Mouse (Mus musculus): ENCODE results near the gene Vac14. TPM values are rescaled to one million over a fixed set of nuclear protein-coding genes. Genes with fewer than 3 reads are reported as not detected.

The Vac14 gene
- polyA plus RNA-seq, 1 experiment from 2014 or later, result 33.6 TPM

DNA sequence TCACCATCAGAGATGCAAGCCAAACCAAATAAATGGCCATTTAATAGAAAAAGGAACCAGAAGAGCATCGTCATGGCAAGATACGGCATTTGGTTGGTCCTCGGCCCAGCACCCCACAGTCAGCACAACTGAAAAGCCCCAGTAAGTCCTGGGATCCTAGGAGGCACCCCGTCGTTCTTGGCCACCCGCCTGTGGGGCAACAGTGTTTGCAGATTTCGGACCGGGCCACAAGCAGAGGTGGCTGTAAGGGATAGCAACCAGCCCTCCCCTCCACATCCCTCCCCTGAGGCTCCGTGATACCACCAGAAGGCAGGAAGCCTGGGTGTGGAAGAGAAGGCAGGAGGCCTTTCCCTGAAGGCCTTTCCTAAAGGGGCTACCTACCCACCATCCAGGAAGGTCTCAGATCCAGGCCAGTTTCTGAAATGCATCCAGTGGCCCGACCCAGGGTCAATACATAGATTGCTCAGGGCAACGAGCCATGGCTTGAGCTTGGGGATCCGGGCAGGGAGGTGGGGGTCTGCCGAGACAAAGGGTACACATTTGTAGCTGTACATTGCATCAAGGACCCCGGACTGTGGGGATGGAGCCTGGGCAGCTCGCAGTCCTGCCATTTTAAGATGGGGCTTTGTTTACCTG is 123.5 kb downstream of the Vac14 start:
- Histone ChIP-seq H3K4me1 (replicated peaks) (no peaks in the 10 kb centered on the region), H3K36me3 (peaks cover 29% of the 10 kb centered on the region), H3K27ac (replicated peaks) (no peak overlapping the region), H3K9ac (no peak overlapping the region), H3K4me3 (no peak overlapping the region), H3K9me3 (no peaks in the 10 kb centered on the region), H3K27me3 (no peaks in the 10 kb centered on the region), H3K4me2 (no peak overlapping the region)
- 78% methylated on average over 15 of the region's 15 CpGs for WGBS
- ATAC-seq (ENCODE audit: low FRiP score, low read depth), result no peak

DNA sequence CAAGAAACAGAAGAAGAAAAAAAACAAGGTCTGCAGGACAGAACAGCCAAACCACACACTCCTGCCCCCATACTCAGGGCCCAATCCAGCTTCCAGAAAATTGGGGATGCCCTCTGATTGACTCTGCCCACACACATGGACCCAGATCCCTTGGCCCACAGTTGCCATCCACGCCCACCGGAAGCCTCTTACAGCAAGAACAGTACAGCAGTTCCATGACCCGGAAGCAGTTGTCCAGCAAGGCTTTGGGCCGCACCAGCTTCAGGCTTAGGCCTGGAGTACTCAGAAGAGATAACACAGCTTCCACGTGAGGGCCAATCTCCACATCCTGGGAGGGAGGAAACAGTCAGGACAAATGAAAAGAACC is 124.0 kb downstream of the Vac14 start:
- H3K27ac ChIP-seq (replicated peaks), result no peak overlapping the region
- no peaks in the 10 kb centered on the region for H3K27me3 ChIP-seq
- no peaks in the 10 kb centered on the region for H3K9me3 ChIP-seq
- WGBS, result 90% methylated on average over 5 of the region's 5 CpGs
- no peak for ATAC-seq (ENCODE audit: low FRiP score, low read depth)
- H3K4me2 ChIP-seq, result no peak overlapping the region
- H3K9ac ChIP-seq, result no peak overlapping the region
- no peak overlapping the region for H3K4me3 ChIP-seq
- no peaks in the 10 kb centered on the region for H3K4me1 ChIP-seq (replicated peaks)
- peaks cover 25% of the 10 kb centered on the region for H3K36me3 ChIP-seq

DNA sequence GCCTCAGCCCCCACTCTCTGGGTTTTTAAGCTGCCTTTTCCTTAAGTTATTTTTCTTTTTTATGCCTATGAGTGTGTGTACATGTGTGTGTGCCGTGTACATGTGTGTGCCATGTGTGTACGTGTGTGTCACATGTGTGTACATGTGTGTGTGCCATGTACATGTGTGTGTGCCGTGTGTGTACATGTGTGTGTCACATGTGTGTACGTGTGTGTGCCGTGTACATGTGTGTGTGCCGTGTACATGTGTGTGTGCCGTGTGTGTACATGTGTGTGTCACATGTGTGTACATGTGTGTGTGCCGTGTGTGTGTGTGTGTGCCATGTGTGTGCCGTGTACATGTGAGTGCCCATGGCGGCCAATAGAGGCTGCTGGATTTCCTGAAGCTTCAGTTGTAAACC is 126.8 kb downstream of the Vac14 start:
- no peaks in the 10 kb centered on the region for H3K9me3 ChIP-seq
- no peak overlapping the region for H3K4me3 ChIP-seq
- H3K9ac ChIP-seq, result no peak overlapping the region
- no peaks in the 10 kb centered on the region for H3K4me1 ChIP-seq (replicated peaks)
- 91% methylated on average over 10 of the region's 10 CpGs for WGBS
- ATAC-seq (ENCODE audit: low FRiP score, low read depth), result no peak
- H3K36me3 ChIP-seq, result no peaks in the 10 kb centered on the region
- H3K27me3 ChIP-seq, result no peaks in the 10 kb centered on the region
- no peak overlapping the region for H3K27ac ChIP-seq (replicated peaks)
- H3K4me2 ChIP-seq, result no peak overlapping the region

DNA sequence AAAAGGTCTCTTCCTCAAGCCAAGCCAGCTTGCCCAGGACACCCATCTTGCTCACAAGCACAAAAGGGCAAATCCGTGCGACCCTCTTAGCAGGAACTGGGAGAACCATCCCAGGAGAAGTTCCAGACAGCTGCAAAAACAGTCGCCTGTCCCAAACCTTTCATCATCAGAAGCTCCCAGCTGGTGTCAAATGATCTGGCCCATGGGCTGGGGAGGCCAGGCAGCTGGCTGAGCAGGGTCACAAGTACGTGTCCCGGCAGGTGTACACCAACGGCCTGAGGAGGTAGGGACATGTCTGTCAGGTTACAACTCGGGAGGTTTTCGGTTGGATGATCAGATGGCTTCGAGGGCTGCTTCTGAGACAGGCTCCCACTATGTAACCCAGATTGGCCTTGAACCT is 128.3 kb downstream of the Vac14 start:
- Histone ChIP-seq H3K9ac (no peak overlapping the region), H3K36me3 (no peaks in the 10 kb centered on the region), H3K4me1 (replicated peaks) (no peaks in the 10 kb centered on the region), H3K27me3 (no peaks in the 10 kb centered on the region), H3K9me3 (no peaks in the 10 kb centered on the region), H3K4me3 (no peak overlapping the region), H3K27ac (replicated peaks) (no peak overlapping the region), H3K4me2 (no peak overlapping the region)
- 73% methylated on average over 9 of the region's 9 CpGs for WGBS
- ATAC-seq (ENCODE audit: low FRiP score, low read depth), result no peak

DNA sequence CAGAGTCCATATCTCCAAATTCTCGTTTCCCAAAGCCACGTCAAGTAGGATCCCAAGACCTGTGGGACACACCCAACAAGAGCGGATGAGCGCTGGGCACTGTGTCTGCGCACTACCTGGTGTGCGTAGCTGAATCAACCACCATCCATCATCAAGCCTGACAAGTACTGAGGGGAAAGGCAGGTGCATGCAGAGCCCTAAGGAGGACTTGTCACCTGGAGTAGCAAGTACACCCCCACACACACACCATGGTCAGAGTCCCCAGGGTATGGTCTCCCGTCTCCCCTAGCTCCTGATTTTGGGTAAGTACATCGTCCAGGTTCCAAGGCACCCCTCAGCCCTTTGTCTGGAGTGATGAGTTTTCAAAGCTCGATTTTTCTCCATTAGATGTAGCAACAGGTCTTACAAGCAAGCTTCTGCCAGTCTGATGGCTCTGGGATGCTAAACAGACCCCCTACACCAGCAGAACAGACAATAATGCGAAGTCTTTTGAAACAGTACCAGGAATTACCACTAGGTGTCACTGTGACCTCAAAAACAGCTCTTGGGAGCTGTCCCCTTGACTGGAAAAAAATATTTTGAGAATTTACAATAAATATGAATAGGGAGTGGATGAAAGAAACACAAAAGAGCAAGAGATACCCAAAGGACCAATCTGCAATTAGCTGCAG is 131.2 kb downstream of the Vac14 start:
- H3K4me1 ChIP-seq (replicated peaks), result 0 out of 2 replicates have a peak, but pooled peaks cover under 1% of the 10 kb centered on the region

DNA sequence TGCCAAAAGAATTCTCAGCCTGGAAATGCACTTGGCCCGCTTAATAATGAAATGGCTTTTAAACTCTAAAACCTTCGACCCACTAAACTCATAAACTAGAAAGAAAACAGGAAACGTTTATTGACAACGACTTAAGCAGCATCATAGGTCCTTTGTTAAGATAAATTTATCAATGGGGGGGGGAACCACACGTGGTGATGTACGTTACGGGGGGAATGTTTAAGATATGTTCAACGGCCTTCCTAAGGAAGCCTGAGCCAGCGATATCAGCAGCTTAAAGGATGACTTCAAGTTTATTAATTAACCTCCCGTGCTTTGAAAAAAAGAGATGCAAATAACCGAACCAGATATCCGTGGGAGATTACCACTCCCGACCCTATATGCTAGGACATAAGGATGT is 131.9 kb downstream of the Vac14 start:
- Histone ChIP-seq H3K36me3 (no peaks in the 10 kb centered on the region), H3K4me2 (no peak overlapping the region), H3K27ac (replicated peaks) (no peak overlapping the region), H3K9me3 (no peaks in the 10 kb centered on the region), H3K4me1 (replicated peaks) (0 out of 2 replicates have a peak, but pooled peaks cover 6% of the 10 kb centered on the region), H3K27me3 (no peaks in the 10 kb centered on the region), H3K4me3 (no peak overlapping the region), H3K9ac (no peak overlapping the region)
- no peak for ATAC-seq (ENCODE audit: low FRiP score, low read depth)
- WGBS, result 36% methylated on average over 13 of the region's 13 CpGs

More for the DNA sequence above, 131.2 kb downstream of the Vac14 start:
- Histone ChIP-seq H3K4me3 (no peak overlapping the region), H3K9me3 (no peaks in the 10 kb centered on the region), H3K27ac (replicated peaks) (no peak overlapping the region), H3K4me2 (no peak overlapping the region), H3K27me3 (no peaks in the 10 kb centered on the region), H3K36me3 (no peaks in the 10 kb centered on the region), H3K9ac (no peak overlapping the region)
- ATAC-seq (ENCODE audit: low FRiP score, low read depth), result peak; percentile 60
- 59% methylated on average over 10 of the region's 10 CpGs for WGBS

DNA sequence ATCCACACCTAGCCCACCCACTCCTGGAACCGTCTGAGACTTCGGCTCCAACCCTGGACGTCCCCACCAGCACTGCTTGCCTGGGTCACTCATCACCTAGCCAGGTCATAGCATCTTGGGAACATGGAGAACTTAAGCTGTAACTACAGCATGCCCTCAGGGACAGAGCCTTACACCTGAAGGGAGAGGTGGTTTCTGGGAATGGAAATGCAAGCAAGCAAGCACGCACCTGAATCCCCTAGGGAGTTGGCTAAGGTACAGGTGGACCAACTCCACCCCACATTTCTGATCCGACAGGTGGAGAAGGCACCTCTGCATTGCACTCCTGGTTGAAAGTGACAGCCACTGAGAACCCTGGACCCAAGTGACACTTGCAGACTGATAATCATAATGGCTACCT is 133.1 kb downstream of the Vac14 start:
- Histone ChIP-seq H3K4me3 (no peak overlapping the region), H3K9me3 (no peaks in the 10 kb centered on the region), H3K4me2 (no peak overlapping the region), H3K27ac (replicated peaks) (no peak overlapping the region), H3K4me1 (replicated peaks) (0 out of 2 replicates have a peak, but pooled peaks cover 7% of the 10 kb centered on the region), H3K9ac (no peak overlapping the region), H3K27me3 (no peaks in the 10 kb centered on the region), H3K36me3 (no peaks in the 10 kb centered on the region)
- no peak for ATAC-seq (ENCODE audit: low FRiP score, low read depth)
- 87% methylated on average over 5 of the region's 5 CpGs for WGBS

DNA sequence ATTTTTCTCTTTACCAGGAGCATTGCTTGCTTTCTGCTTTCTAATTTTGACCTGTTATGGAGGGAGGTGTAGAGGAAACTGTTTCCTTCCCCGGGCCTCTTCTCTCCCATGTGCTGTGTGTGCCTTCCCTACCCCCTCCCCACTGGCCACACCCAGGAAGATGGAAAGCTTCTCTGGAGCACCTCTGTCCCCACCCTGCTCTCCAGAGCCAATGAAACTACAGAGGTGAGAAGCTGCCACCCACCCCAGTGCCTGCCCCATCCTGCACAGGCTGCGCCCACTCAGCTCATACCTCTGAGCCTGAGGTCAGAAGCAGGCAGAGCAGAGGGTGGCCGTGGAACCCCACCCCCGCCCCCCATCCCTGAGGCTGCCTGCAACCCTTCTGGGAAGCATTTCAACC is 136.3 kb downstream of the Vac14 start:
- Histone ChIP-seq H3K27me3 (no peaks in the 10 kb centered on the region), H3K9me3 (no peaks in the 10 kb centered on the region), H3K4me2 (no peak overlapping the region), H3K4me3 (no peak overlapping the region), H3K36me3 (no peaks in the 10 kb centered on the region), H3K4me1 (replicated peaks) (0 out of 2 replicates have a peak, but pooled peaks cover 7% of the 10 kb centered on the region), H3K9ac (no peak overlapping the region), H3K27ac (replicated peaks) (no peak overlapping the region)
- 70% methylated on average over 4 of the region's 4 CpGs for WGBS
- ATAC-seq (ENCODE audit: low FRiP score, low read depth), result 0 out of 2 replicates have a peak, but pooled peaks have one; percentile 36

DNA sequence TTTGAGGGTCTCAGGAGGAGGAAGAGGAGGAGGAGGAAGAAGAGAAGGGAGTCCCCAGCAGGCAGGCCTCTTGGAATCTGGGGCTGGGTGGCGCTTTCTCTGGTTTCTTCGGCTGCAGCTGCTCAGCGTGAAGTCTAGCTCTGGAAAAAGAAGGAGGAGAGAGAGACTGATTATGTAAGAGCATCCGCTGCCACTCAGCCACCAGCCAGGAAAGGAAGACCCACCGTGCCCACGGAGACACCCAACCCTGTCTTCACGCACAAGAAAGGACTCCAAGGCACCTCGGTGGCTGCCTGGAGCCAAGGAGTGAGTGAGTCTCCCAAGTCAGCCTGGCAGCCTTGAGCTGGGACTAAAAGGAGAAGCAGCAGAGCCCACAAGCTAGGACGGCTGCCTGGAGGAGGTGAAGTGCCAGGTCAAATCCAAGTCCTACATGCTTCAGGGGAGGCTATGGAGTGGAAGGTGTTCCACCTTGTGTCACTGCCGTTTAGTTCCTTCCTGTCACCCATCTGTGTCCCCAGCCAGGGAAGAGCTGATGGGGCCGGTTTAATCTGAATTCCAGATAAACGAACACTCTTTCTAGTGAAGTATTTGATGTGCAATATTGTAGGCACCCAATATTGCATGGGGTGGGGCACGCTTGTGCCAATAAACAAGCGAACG is 137.3 kb downstream of the Vac14 start:
- H3K27ac ChIP-seq (replicated peaks), result no peak overlapping the region
- no peaks in the 10 kb centered on the region for H3K9me3 ChIP-seq
- H3K4me1 ChIP-seq (replicated peaks), result 0 out of 2 replicates have a peak, but pooled peaks cover 7% of the 10 kb centered on the region
- no peak overlapping the region for H3K4me3 ChIP-seq
- H3K36me3 ChIP-seq, result no peaks in the 10 kb centered on the region
- WGBS, result 58% methylated on average over 15 of the region's 15 CpGs
- H3K27me3 ChIP-seq, result no peaks in the 10 kb centered on the region
- H3K9ac ChIP-seq, result no peak overlapping the region
- ATAC-seq (ENCODE audit: low FRiP score, low read depth), result no peak
- no peak overlapping the region for H3K4me2 ChIP-seq

DNA sequence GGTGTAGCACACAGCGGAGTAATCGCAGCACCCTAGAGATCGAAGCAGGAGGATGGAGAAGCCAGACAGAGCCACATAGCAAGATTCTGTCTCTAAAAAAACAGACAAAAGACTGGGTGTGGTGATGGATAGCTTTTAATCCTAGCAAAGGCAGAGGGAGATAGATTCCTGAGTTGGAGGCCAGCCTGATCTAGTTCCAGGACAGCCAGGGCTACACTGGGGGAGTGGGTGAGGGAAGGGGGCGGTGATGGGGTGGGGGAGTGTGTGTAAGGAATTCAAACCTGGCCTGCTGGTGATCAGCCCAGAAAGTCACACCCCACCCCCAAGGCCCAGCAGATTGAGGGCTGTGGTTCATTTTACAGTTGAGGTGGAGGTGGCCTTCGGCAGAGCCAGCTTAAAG is 137.8 kb downstream of the Vac14 start:
- 0 out of 2 replicates have a peak, but pooled peaks cover 7% of the 10 kb centered on the region for H3K4me1 ChIP-seq (replicated peaks)
- no peak for ATAC-seq (ENCODE audit: low FRiP score, low read depth)
- WGBS, result 90% methylated on average over 5 of the region's 5 CpGs

DNA sequence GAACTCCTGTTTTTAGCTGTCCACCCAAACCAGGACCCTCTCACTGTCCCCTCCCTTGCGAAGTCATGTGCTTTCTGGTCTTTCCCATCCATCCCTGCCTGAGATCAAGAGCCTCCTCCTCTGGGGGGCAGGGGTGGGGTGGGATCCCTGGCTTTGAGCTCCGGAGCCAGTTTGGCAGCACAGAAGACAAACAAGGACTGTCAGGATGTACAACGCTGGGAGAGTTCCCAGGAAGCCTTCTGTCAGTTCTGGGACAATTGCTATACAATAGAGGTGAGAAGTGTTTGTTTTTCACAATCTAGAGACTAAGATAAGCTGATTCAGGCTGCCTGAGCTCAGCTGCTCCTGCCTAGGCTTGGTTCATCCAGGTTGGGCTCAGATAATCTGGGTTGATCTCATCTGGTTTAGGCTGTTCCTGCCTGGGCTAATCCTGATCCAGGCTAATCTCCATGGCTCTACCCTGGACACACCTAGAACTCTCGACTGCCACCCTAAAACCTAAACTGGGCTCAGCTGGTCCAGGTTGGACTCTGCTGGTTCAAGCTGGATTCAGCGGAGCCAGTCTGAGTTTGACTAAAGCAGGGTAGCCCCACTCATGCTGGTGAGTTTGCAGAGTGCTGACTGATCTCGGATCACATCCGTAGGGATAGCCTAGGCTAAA is 142.0 kb downstream of the Vac14 start:
- WGBS, result 70% methylated on average over 7 of the region's 7 CpGs
- H3K27me3 ChIP-seq, result no peaks in the 10 kb centered on the region
- ATAC-seq (ENCODE audit: low FRiP score, low read depth), result no peak
- no peak overlapping the region for H3K4me2 ChIP-seq
- no peak overlapping the region for H3K4me3 ChIP-seq
- H3K9ac ChIP-seq, result no peak overlapping the region
- H3K9me3 ChIP-seq, result no peaks in the 10 kb centered on the region
- H3K27ac ChIP-seq (replicated peaks), result peak overlapping the region; percentile 42
- no peaks in the 10 kb centered on the region for H3K4me1 ChIP-seq (replicated peaks)
- H3K36me3 ChIP-seq, result no peaks in the 10 kb centered on the region

More for the DNA sequence above, 137.8 kb downstream of the Vac14 start:
- no peak overlapping the region for H3K9ac ChIP-seq
- H3K27me3 ChIP-seq, result no peaks in the 10 kb centered on the region
- no peak overlapping the region for H3K4me2 ChIP-seq
- no peaks in the 10 kb centered on the region for H3K36me3 ChIP-seq
- no peaks in the 10 kb centered on the region for H3K9me3 ChIP-seq
- H3K4me3 ChIP-seq, result no peak overlapping the region
- H3K27ac ChIP-seq (replicated peaks), result no peak overlapping the region

DNA sequence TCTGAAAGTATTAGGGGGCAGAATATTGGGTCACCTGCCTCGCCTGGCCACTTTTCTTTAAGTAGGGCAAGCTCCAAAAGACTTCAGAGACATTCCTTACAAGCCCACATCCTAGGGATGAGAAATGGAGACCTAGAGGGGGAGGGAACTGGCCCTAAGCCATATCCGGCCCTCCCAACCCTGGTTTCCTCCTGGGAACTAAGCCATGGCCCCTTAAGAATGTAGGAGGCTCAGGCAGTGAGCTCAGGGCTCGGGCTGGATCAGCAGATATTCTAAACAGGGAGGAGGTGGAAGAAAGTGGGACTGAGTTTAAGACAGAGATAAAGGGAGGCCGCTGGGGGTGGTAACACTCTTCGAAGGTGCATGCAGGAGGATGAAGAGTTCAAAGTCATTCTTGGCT is 142.8 kb downstream of the Vac14 start:
- Histone ChIP-seq H3K27me3 (no peaks in the 10 kb centered on the region), H3K36me3 (no peaks in the 10 kb centered on the region), H3K9ac (no peak overlapping the region), H3K4me1 (replicated peaks) (no peaks in the 10 kb centered on the region), H3K27ac (replicated peaks) (peak overlapping the region; percentile 42), H3K4me2 (no peak overlapping the region), H3K4me3 (no peak overlapping the region), H3K9me3 (no peaks in the 10 kb centered on the region)
- ATAC-seq (ENCODE audit: low FRiP score, low read depth), result no peak
- WGBS, result 59% methylated on average over 5 of the region's 5 CpGs

Measured in hindbrain, embryonic 15.5 days (tissue).